Mouse (Mus musculus): Measurements from ENCODE around the gene Rara.

DNA sequence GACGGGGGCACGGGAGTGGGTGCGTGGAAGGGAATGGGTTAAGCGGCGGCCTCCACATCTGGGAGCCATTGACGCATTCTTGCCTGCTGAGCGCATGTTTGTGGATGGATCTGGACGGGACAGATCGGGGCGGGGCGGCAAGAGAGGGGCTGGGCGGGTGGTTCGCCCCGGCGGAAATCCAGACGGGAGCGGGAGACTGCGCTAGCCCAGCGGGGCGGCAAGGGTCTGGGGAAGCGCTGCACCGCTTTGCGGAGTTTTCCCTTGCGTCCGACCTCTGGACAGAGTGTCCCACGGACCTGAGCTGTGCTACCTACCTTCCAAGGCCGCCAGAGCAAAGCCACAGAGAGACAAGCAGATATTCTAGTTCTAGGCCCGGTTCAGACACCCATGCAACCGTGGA is 8.6 kb downstream of the Rara start:
- TF ChIP-seq POLR2A (IDR thresholded peaks at IDR 0.05; ENCODE audit: extremely low read depth, insufficient read depth, low read length), result no peak
- TF ChIP-seq CTCF (IDR thresholded peaks at IDR 0.05; ENCODE audit: extremely low read depth, insufficient read depth, low read length), result no peak
